Mouse (Mus musculus) embryonic facial prominence, embryonic 12.5 days (tissue): ENCODE results near the gene Tatdn2. TPM values are rescaled to one million over a fixed set of nuclear protein-coding genes. Genes with fewer than 3 reads are reported as not detected.

Source experiments
- ATAC-seq: fragments of 200-750 bp; cut with Nextera tagmentation; 2 replicates; pipeline ENCODE4 v1.8.0; 2017; ENCODE audit not compliant: insufficient number of reproducible peaks, insufficient read depth, low FRiP score, low TSS enrichment
- H3K27ac ChIP-seq: fragments of 300-500 bp; sonication (generic); 2 replicates; pipeline ENCODE4 v1.5.1; 2016; ENCODE audit warnings: mild to moderate bottlenecking
- H3K27me3 ChIP-seq: fragments of 300-500 bp; sonication (generic); 2 replicates; pipeline ENCODE4 v1.6.1; 2016; ENCODE audit warnings: mild to moderate bottlenecking, moderate library complexity
- H3K36me3 ChIP-seq: fragments of 300-500 bp; sonication (generic); 2 replicates; pipeline ENCODE4 v1.6.1; 2016; ENCODE audit warnings: mild to moderate bottlenecking
- H3K4me1 ChIP-seq: fragments of 300-500 bp; sonication (generic); 2 replicates; pipeline ENCODE4 v1.6.1; 2016
- H3K4me2 ChIP-seq: fragments of 300-500 bp; sonication (generic); replicated peaks from 2 replicates; pipeline ENCODE4 v1.6.1; 2016; ENCODE audit warnings: mild to moderate bottlenecking, moderate library complexity
- H3K4me3 ChIP-seq: fragments of 300-500 bp; sonication (generic); 2 replicates; pipeline ENCODE4 v1.5.1; 2016; ENCODE audit warnings: mild to moderate bottlenecking
- H3K9ac ChIP-seq: fragments of 300-500 bp; sonication (generic); 2 replicates; pipeline ENCODE4 v1.6.1; 2016; ENCODE audit warnings: mild to moderate bottlenecking, moderate library complexity
- H3K9me3 ChIP-seq: fragments of 300-500 bp; sonication (generic); 2 replicates; pipeline ENCODE4 v1.6.1; 2016; ENCODE audit warnings: mild to moderate bottlenecking, moderate library complexity
- WGBS: fragments of 180-500 bp; shearing (Covaris S2); methylation state at CpG from one replicate; pipeline ENCODE4 v1.1.7; 2016; 5-methylcytosine and 5-hydroxymethylcytosine counted together
- polyA plus RNA-seq: library from polyadenylated mRNA; unstranded; fragments of >200 nt; fragmentation: Nextera tagmentation; extraction: Ambion mirVana; gene quantifications from 2 replicates; pipeline ENCODE4 v1.2.1, GENCODE M21; 2016

Gene Tatdn2
- polyA plus RNA-seq, 1 experiment from 2014 or later, result 0.95 TPM

DNA sequence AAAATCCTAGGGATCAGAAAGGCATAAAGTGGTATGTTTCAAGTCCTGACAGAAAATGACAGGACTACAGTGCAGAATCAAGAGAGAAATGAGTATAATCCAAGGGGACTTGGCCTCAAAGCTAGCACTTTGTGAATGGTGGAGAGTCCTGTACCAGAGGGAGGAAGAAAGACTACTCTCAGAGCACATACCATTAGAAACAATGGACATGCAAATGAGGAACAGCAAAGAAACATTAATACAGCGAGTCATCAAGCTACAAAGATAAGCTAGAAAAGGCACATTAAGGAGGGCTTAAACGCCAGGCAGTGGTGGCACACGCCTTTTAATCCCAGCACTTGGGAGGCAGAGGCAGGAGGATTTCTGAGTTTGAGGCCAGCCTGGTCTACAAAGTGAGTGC is 34.4 kb downstream of the Tatdn2 start:
- Histone ChIP-seq H3K27me3 (no peaks in the 10 kb centered on the region), H3K9ac (no peak overlapping the region), H3K4me1 (no peaks in the 10 kb centered on the region), H3K4me2 (no peak overlapping the region), H3K36me3 (peaks cover 99% of the 10 kb centered on the region), H3K9me3 (no peaks in the 10 kb centered on the region), H3K4me3 (no peak overlapping the region), H3K27ac (no peak overlapping the region)
- 91% methylated on average over 3 of the region's 3 CpGs for whole genome bisulfite sequencing
- no peak for ATAC-seq

DNA sequence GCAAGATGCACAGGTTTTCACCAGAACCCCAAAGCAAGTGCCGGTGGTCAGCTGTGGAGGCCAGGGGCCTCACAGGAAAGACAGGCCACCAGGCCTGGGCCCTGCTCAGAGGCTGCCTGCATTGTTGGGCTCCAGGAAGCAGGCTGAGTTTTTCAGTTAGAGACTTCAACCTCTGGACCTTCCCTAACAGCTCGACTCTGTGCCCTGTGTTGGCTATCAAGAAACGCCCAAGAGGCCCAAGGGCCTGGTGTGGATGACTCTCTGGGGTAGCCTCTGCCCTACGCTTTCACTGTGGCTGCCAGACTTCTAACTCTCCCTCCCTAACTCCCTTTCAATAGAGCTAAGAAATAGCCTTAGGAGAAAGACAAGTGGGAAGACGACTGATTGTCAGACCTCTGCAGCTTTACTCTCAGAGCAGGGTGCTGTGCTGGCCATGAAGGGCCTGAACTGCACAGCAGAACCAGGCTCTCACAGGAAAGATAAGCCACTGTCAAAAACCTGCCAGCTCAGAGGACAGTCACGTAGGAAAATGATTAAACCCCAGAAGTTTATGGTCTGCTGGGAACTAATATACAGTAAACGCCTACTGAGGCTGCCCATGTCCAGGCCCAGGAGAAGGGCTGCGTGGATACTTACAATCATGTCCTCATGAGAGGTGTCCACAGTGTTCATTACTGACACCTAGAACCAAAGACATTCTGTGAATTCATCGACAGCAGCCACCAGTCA is 40.6 kb downstream of the Tatdn2 start:
- Histone ChIP-seq H3K9me3 (no peaks in the 10 kb centered on the region), H3K27ac (no peak overlapping the region), H3K36me3 (peaks cover 56% of the 10 kb centered on the region), H3K4me3 (no peak overlapping the region), H3K4me1 (peaks cover 9% of the 10 kb centered on the region), H3K27me3 (no peaks in the 10 kb centered on the region), H3K4me2 (no peak overlapping the region), H3K9ac (no peak overlapping the region)
- 93% methylated on average over 9 of the region's 9 CpGs for WGBS
- no peak for ATAC-seq

DNA sequence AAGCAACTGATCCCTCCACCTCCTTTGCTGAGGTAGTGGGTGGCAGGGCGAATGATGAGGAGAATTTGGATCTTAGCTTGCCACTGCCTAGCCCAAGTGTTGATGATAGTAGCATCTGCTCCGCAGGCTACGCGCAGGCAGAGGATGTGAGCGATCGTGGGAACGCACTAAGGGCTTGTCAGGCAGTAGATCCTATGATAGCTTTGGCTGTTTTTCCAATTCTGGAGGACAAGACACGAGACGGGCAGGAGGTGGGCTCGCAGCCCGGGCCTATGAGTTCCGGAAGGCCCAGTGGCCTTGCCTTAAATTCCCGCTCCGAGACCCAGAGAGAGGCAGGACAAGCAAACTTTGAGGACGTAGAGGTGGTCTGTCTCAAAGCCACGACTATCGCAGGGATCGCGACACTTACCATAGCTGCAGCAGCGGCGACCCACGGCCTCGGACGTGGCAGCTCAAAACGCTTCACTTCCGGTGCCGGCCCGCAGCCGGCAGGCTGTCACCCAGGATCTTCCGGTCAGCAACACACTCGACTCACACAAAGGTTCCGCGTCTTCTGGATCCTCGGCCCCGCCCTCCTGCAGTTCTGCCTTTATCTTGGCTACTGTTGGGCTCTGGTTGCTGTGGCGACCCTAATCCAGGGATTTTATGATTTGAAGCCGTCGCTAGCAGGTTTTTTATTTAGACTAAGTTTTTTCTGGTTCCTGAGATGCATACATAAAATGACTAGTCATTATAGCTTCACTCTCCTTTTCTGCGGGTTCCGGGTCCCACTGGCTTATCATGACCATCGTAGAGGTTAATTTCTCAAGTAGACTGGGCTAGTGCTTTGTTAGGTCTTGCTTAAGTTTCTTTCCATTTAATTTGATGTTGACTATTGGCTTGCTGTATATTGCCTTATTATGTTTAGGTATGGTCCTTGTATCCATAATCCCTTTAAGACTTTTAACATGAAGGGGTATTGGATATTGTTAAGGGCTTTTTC is 43.7 kb downstream of the Tatdn2 start, which contains the start of gene Sec13:
Gene Sec13 (minus strand): TSS at position 508 of the 982 bp plus-strand sequence.
- Histone ChIP-seq H3K4me3 (peak within 1 kb of the TSS; percentile 90), H3K9ac (peak within 1 kb of the TSS; percentile 88), H3K4me2 (peak within 1 kb of the TSS; percentile 84), H3K27ac (no peak within 1 kb of the TSS), H3K4me1 (peaks cover 9% of the 10 kb centered on the region), H3K27me3 (no peaks in the 10 kb centered on the region), H3K36me3 (peaks cover 26% of the 10 kb centered on the region), H3K9me3 (no peaks in the 10 kb centered on the region)
- ATAC-seq, result peak; percentile 70; the same call in 1 of the 2 replicates
- WGBS, result 7% methylated on average over 41 of the region's 41 CpGs

DNA sequence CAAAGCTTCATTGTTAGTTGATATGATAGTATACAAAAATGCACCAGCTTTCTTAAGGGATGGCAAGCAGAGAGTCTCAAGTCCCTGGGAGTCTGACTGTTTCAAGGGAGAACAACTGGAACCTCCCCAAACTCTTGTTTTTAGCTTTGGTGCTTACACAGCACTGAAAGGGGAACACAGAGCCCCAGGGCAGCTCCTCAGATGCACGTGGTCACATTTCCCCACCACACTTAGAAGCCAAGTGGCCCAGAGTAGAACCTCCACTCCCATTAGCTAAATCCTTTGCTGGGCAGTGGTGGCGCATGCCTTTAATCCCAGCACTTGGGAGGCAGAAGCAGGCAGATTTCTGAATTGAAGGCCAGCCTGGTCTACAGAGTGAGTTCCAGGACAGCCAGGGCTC is 44.6 kb downstream of the Tatdn2 start:
- H3K4me3 ChIP-seq, result no peak overlapping the region
- 63% methylated on average over 2 of the region's 2 CpGs for WGBS

DNA sequence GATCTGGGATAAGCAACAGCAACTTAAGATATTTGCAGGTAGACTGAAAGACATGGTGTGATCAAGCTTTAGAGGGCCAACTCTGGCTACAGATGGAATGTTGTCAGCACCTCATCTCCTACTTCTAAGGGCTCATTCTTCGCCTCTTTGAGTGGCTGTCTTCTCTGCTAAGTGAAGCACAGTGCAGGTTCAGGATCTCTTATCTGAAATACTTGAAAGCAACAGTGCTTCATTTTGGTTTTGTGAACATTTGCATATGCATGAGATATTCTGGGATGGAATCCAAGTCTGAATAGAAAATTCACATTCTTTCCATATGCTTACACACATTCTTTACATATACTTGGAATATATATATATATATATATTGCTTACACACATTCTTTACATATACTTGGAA is 45.5 kb downstream of the Tatdn2 start:
- Histone ChIP-seq H3K27me3 (0 out of 2 replicates have a peak, but pooled peaks cover 2% of the 10 kb centered on the region), H3K4me1 (peaks cover 9% of the 10 kb centered on the region), H3K9ac (no peak overlapping the region), H3K36me3 (peaks cover 12% of the 10 kb centered on the region), H3K9me3 (no peaks in the 10 kb centered on the region), H3K4me2 (no peak overlapping the region), H3K27ac (no peak overlapping the region), H3K4me3 (no peak overlapping the region)
- WGBS, result 75% methylated on average over 1 of the region's 1 CpGs
- ATAC-seq, result no peak

More for the DNA sequence above, 44.6 kb downstream of the Tatdn2 start:
- Histone ChIP-seq H3K4me1 (peaks cover 9% of the 10 kb centered on the region), H3K27me3 (no peaks in the 10 kb centered on the region), H3K9ac (no peak overlapping the region), H3K27ac (no peak overlapping the region), H3K4me2 (no peak overlapping the region), H3K9me3 (no peaks in the 10 kb centered on the region), H3K36me3 (peaks cover 17% of the 10 kb centered on the region)
- no peak for ATAC-seq

DNA sequence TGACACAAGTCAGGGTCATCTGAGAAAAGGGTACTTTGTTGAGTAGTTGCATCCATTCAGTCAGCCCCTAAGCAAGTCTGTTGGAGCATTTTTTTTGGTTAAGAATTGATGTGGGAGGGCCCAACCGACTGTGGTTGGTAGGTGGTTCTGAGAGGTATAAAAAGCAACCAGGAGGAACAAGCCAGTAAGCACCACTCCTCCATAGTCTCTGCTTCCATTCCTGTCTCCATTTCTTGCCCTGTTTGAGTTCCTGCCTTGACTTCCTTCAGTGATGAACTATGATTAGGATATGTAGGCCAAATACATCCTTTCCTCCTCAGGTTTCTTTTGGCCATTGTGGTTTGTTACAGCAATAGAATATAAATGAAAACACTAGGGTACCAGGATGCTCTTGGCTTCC is 46.3 kb downstream of the Tatdn2 start:
- Histone ChIP-seq H3K4me1 (peaks cover 9% of the 10 kb centered on the region), H3K9ac (no peak overlapping the region), H3K27me3 (peaks cover 6% of the 10 kb centered on the region; the same call in 1 of the 2 replicates), H3K4me3 (no peak overlapping the region), H3K36me3 (peaks cover 6% of the 10 kb centered on the region), H3K27ac (no peak overlapping the region), H3K4me2 (no peak overlapping the region), H3K9me3 (no peaks in the 10 kb centered on the region)
- ATAC-seq, result no peak
- 30% methylated on average over 1 of the region's 1 CpGs for WGBS

DNA sequence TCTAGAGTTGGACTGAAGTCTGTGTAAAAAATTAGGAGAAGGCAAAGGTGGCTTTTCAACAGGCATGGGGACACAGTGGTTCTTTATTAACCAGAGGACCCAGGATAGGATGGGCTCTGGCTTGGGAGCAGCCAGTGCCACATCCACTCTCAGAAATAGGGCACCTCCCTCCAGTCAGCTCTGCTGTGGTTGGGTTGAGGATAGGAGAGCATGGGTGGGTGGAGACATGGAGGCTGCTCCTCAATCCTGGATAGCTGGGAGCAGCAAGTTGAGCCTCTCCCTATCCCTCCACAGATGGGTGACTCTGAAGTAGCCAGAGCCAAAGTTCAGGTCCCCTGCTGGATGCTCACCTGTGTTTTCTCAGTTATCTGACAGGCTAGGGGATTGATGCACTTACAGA is 48.3 kb downstream of the Tatdn2 start:
- no peaks in the 10 kb centered on the region for H3K9me3 ChIP-seq
- no peak overlapping the region for H3K27ac ChIP-seq
- no peak for ATAC-seq
- H3K27me3 ChIP-seq, result peaks cover 18% of the 10 kb centered on the region
- no peak overlapping the region for H3K9ac ChIP-seq
- no peaks in the 10 kb centered on the region for H3K4me1 ChIP-seq
- H3K36me3 ChIP-seq, result no peaks in the 10 kb centered on the region
- no peak overlapping the region for H3K4me2 ChIP-seq
- H3K4me3 ChIP-seq, result no peak overlapping the region

DNA sequence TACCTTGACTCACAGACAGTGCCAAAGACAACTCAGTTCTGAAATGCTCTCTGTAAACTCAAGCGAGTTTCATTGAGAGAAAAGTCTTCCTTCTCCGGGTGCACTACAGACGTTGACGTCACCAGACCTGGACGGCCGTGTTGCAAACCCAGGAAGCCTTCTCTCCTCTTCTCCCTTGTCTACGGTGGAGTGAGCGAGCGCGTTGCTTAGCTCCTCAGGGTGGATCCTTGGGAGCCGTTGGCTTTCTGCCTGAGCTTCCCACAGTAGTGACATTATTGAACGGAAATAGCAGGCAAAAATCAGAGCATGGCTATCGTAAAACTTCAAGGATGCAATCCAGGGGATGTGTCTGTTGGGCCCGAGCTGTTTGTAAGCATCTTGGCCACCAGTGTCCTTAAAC is 50.4 kb downstream of the Tatdn2 start:
- Histone ChIP-seq H3K9me3 (no peaks in the 10 kb centered on the region), H3K4me1 (no peaks in the 10 kb centered on the region), H3K27me3 (peaks cover 18% of the 10 kb centered on the region), H3K36me3 (no peaks in the 10 kb centered on the region), H3K27ac (no peak overlapping the region), H3K4me3 (no peak overlapping the region), H3K4me2 (no peak overlapping the region), H3K9ac (no peak overlapping the region)
- WGBS, result 89% methylated on average over 14 of the region's 14 CpGs
- ATAC-seq, result no peak

DNA sequence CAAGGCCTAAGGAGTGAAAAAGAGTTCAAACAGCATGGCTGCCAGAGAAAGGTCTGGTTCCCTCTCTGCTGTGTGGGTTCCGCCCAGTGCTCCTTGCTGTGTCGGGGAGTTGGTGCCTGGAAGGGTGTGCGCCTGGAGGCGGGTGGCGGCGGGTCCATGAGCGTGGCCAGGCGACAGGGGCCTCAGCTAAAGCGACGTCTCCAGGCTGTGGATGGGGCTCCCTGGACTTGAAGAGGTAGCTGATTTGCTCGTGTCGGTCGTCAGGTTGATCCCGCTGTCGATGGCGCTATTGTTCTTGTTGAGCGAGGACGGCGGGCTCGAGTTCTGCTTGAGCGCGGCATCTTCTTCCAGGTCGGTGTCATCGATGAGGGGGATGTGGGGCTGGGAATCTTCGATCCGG is 51.5 kb downstream of the Tatdn2 start:
- Histone ChIP-seq H3K4me3 (no peak overlapping the region), H3K27ac (no peak overlapping the region), H3K4me2 (peak overlapping the region; percentile 27; the same call in 1 of the 2 replicates), H3K9ac (no peak overlapping the region), H3K36me3 (no peaks in the 10 kb centered on the region), H3K4me1 (no peaks in the 10 kb centered on the region), H3K27me3 (peaks cover 18% of the 10 kb centered on the region), H3K9me3 (no peaks in the 10 kb centered on the region)
- no peak for ATAC-seq
- 37% methylated on average over 26 of the region's 26 CpGs for WGBS

DNA sequence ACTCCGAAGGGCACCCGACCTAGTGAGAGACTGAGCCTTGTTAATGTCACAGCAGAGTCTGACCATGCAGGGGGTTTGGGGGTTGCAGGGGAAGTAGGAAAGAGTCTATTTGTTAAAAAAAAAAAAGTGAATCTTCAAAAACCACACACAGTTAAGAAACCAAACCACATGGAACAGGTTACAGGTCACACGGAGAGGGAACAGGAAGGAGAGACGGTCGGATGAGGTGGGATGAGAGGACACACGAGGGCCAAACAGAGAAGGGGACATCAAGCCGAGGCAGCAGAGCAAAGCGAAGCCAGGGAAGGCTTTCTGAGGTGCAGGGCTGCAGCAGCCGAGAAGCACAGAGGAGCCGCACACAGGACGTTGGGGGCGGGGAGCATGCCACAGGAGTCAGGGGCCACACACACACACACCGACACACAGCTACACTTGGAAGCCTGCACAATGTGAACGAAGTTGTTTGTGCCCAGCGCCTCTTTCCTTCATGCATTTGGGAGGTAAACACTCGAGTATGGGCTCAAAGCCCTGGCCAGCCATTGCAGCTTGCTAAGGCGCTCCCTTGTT is 52.4 kb downstream of the Tatdn2 start:
- Histone ChIP-seq H3K27me3 (peaks cover 18% of the 10 kb centered on the region), H3K9me3 (no peaks in the 10 kb centered on the region), H3K36me3 (no peaks in the 10 kb centered on the region), H3K27ac (no peak overlapping the region), H3K4me3 (no peak overlapping the region), H3K4me2 (no peak overlapping the region), H3K4me1 (no peaks in the 10 kb centered on the region), H3K9ac (no peak overlapping the region)
- no peak for ATAC-seq
- 58% methylated on average over 17 of the region's 17 CpGs for WGBS
